Mouse (Mus musculus): ENCODE data around the gene Spg7.
A peak's percentile ranks its signal among the peaks of the same experiment; 100 is the strongest.

Spg7 gene

GRCm38 (mm10) chr8:123097786-123098584 lies 35.2 kb downstream of the Spg7 start:
- DNase-seq (ENCODE audit: low read depth, low spot score), result no peak

- DNase-seq (ENCODE audit: low read depth, low spot score), result no peak
These were observed 37.5 kb downstream of the Spg7 start for GRCm38 (mm10) chr8:123100288-123100687.

- no peak for DNase-seq (ENCODE audit: low read depth, low spot score)
These were observed 38.5 kb downstream of the Spg7 start for GRCm38 (mm10) chr8:123101244-123101643.

DNA sequence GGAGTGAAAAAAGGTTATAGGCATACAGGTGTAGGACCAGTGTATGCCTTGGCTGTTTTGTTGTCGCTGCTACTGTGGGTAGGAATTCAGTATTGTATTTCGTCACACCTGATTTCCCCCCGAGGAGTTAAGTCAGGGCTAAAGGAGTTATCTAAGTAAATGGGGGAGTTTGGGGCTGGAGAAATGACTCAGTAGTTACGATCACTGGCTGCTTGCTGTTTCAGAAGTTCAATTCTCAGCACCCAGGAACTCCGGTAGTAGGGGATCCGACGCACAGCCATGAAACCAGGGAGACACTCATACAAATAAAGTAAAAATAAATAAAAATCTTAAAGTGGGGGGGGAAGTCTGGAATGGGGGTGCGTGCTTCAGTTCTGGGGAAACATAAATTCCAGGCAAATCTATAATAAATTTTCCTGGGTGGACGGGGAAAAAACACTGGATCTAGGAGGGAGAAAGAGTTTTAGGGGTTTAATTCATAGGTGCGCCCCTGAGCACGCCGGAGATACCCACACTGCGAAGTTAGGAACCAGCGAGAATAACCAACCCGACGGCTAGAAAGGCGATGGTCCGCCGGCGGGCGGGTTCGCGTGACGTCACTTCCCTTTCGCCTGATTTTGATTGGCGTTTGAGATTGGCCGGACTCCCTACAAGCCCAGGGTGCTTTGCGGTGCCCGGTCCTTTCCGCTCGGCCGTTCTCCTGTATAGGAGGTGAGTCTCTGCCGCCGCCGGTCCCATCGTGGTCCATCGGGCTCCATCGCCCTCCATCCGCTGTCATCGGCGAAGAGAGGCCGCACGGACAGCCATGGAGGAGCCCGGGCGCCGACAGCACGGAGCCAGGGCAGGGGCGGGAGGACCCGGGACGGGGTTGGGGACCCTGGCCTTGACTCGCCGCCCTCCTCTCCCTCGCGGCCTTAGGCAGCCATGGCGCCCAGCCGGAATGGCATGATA lies 39.3 kb downstream of the Spg7 start, which contains the start of gene Rpl13:
Gene Rpl13 (plus strand): TSS at position 616 of the 951 bp plus-strand sequence.
- peak; percentile 89 for DNase-seq (ENCODE audit: low read depth, low spot score)

DNA sequence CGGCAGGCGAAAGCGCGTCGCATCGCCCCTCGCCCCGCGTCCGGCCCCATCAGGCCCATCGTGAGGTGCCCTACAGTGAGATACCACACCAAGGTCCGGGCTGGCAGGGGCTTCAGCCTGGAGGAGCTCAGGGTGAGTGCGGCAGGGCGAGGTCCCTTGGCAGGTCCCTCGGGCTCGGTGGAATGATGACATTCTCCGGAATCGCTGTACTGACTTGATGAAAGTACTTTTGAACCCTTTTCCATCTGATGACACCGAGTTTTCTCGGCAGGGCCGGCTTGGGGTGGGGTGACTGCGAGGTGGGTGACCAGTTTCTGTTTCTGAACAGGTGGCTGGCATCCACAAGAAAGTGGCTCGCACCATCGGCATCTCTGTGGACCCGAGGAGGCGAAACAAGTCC lies 40.1 kb downstream of the Spg7 start:
- DNase-seq (ENCODE audit: low read depth, low spot score), result peak; percentile 22

DNA sequence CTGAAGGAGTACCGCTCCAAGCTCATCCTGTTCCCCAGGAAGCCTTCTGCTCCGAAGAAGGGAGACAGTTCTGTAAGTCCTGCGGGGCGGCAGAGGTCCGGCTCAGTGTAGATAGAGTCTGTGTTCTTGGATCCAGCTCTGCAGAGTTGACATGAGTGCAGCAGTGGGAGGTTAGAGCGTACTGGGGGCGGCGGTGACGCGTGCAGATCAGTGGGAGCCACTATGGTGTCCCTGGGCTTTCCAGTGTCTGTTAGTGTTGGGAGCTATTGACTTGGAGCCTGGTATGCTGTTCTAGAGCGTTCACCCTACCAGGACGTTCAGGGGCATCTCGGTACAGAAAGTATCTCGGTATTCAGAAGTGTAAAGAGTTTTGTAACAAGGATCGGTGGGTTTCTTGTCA lies 40.5 kb downstream of the Spg7 start:
- no peak for DNase-seq (ENCODE audit: low read depth, low spot score)

DNA sequence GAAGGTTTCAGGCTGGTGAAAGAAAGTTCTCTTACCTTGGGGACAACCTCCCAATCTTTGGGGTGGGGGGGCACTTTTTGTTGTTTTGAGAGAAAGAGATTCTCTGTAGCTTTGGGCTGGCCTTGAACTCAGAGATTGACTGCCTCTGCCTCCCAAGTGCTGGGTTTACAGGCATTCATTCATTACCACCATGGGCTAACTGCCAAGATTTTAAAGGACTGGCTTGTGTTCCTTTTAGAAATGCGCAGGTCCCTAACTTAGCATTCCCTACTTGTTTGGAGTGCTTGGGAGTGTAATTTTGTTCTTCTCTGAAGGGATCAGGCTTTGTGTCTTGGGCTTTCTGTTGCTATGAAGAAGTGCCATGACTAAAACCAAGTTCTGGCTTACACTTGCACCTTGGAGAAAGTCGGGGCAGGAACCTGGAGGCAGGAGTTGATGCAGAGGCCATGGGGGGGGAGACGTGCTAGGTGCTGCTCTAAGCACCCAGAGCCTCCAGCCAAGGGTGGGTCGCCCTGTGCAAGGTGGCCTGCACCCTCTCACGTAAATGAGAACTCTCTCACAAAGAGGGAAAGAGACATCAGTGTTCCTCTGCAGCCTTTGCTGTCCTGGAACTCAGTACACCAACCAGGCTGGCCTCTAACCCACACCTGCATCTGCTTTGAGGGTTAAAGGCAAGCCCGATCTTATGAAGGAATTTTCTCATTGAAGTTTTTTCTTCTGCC lies 41.5 kb downstream of the Spg7 start:
- DNase-seq (ENCODE audit: low read depth, low spot score), result no peak

GRCm38 (mm10) chr8:123105553-123106326 lies 43.0 kb downstream of the Spg7 start:
- peak; percentile 74 for DNase-seq (ENCODE audit: low read depth, low spot score)

- peak; percentile 47 for DNase-seq (ENCODE audit: low read depth, low spot score)
These were observed 43.8 kb downstream of the Spg7 start for GRCm38 (mm10) chr8:123106531-123106930.

DNA sequence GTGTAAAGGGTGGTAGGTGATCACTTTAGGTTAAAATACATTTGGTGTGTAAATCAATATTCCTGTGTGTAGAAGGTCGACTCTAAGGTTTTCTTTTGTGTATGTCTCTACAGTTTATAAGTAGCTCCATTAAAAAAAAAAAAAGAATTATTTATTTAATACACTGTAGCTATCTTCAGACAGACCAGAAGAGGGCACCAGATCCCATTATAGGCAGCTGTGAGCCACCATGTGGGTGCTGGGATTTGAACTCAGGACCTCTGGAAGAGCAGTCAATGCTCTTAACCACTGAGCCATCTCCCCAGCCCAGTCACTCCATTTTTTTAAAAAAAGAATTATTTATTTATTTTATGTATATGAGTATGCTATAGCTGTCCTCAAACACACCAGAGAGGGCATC lies 45.3 kb downstream of the Spg7 start:
- DNase-seq (ENCODE audit: low read depth, low spot score), result no peak

GRCm38 (mm10) chr8:123108953-123109352 lies 46.2 kb downstream of the Spg7 start:
- no peak for DNase-seq (ENCODE audit: low read depth, low spot score)

GRCm38 (mm10) chr8:123110649-123111048 lies 47.9 kb downstream of the Spg7 start:
- DNase-seq (ENCODE audit: low read depth, low spot score), result peak; percentile 72

- no peak for DNase-seq (ENCODE audit: low read depth, low spot score)
These were observed 50.1 kb downstream of the Spg7 start for GRCm38 (mm10) chr8:123112892-123113291.

- DNase-seq (ENCODE audit: low read depth, low spot score), result peak; percentile 51
These were observed 51.2 kb downstream of the Spg7 start for GRCm38 (mm10) chr8:123113908-123114469.

DNA sequence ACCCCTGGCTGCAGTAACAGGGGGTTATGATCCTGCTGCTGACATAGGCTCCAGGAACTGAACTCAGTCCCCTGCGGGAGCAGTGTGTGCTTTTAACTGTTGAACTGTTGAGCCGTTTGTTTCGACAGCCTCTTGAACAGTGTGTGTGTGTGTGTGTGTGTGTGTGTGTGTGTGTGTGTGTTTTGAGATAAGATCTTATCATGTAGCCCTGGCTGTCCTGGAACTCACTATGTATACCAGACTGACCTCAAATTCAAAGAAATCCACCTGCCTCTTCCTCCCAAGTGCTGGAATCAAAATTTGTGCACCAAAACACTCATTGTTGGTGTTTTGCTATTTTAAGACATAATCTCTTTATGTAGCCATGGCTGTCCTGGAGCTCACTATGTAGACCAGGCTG lies 51.9 kb downstream of the Spg7 start:
- peak; percentile 36 for DNase-seq (ENCODE audit: low read depth, low spot score)

- peak; percentile 45 for DNase-seq (ENCODE audit: low read depth, low spot score)
These were observed 54.5 kb downstream of the Spg7 start, which contains the start of gene Cpne7 for GRCm38 (mm10) chr8:123117127-123117731. Gene Cpne7 (plus strand): TSS chr8:123117374.

GRCm38 (mm10) chr8:123117744-123118143 lies 55.0 kb downstream of the Spg7 start:
- no peak for DNase-seq (ENCODE audit: low read depth, low spot score)

DNA sequence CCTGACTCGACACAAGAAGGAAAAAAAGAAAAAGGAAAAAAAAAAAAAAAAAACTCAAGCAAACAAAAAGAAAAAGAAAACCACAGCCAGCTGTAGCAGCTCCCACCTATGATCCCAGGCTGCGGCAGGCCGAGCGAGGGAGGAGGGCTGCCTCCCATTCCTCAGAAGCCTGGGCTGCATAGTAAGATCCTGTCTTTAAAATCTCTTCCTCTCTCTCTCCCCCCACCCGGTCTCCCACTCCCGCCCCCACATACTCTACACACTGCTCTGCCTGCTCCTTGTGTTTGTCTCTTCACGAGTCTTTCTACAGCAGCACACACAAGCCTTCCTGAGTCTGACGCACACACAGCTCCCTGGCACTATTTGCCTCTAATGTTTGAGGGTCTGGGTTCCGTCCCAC lies 59.3 kb downstream of the Spg7 start:
- DNase-seq (ENCODE audit: low read depth, low spot score), result no peak

GRCm38 (mm10) chr8:123122670-123123069 lies 59.9 kb downstream of the Spg7 start:
- no peak for DNase-seq (ENCODE audit: low read depth, low spot score)

DNA sequence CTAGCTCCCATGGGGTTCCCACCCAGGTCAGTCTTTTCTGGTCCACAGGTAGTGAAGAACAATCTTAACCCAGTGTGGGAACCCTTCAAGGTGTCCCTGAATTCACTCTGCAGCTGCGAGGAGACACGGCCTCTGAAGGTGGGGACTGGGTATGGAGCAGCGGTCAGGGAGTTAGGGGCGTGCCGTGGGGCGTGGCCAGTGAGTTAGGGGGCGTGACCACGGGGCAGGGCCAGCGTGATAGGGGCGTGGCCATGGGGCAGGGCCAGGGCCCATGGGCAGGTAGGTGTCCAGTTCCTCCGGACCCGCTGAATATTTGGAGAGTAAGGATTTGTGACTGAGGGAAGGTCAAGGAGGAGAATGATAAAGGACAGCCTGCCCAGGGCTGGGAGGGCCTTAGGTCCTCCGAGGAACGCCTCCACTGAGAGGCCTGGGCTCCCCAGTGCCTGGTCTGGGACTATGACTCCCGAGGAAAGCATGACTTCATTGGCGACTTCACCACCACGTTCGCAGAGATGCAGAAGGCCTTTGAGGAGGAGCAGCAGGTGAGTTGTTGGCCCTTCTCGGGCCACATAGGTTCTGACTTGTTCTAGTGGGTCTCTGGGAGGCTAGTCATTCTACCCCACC lies 63.6 kb downstream of the Spg7 start:
- DNase-seq (ENCODE audit: low read depth, low spot score), result peak; percentile 21
